Mouse (Mus musculus) cortical plate, adult 2 months (tissue): ENCODE data around the gene Crygd.

ENCODE experiments used
- CTCF ChIP-seq: fragments of 200-500 bp; IDR thresholded peaks from 2 replicates; pipeline ENCODE4 v1.5.1; 2011; ENCODE audit warnings: mild to moderate bottlenecking, control low read depth, low read length; ENCODE audit not compliant: insufficient read depth; ENCODE audit errors: extremely low read depth
- POLR2A ChIP-seq: fragments of 200-500 bp; IDR thresholded peaks from 2 replicates; pipeline ENCODE4 v1.6.1; 2011; ENCODE audit warnings: mild to moderate bottlenecking, low read length, control low read depth; ENCODE audit not compliant: insufficient read depth; ENCODE audit errors: extremely low read depth

GRCm38 (mm10) chr1:65107654-65108279 is 44.5 kb upstream of the Crygd start:
- TF ChIP-seq POLR2A (no peak), CTCF (no peak)
